Mouse (Mus musculus): Measurements from ENCODE around the gene Tbc1d9. TPM values are rescaled to one million over a fixed set of nuclear protein-coding genes. Genes with fewer than 3 reads are reported as not detected.

Tbc1d9 gene
- polyA plus RNA-seq, 1 experiment from 2014 or later: 16.3 TPM

GRCm38 (mm10) chr8:83160613-83161012 is 4.5 kb upstream of the Tbc1d9 start:
- Histone ChIP-seq H3K27me3 (peaks cover 5% of the 10 kb centered on the region; the same call in 1 of the 2 replicates), H3K9me3 (no peaks in the 10 kb centered on the region), H3K9ac (no peak overlapping the region), H3K36me3 (no peaks in the 10 kb centered on the region), H3K4me3 (no peak overlapping the region), H3K27ac (replicated peaks) (no peak overlapping the region), H3K4me1 (replicated peaks) (peaks cover 8% of the 10 kb centered on the region), H3K4me2 (no peak overlapping the region)
- 73% methylated on average over 2 of the region's 2 CpGs for WGBS
- no peak for ATAC-seq (ENCODE audit: low read depth)

GRCm38 (mm10) chr8:83165931-83166867 is 1.0 kb downstream of the Tbc1d9 start, which contains the start of gene Gm10645:
Gene Gm10645 (minus strand): TSS chr8:83166170.
- peak within 1 kb of the TSS; percentile 68 for H3K4me2 ChIP-seq

GRCm38 (mm10) chr8:83167932-83168331 is 2.8 kb downstream of the Tbc1d9 start:
- Histone ChIP-seq H3K4me2 (peak overlapping the region; percentile 68), H3K9ac (peak overlapping the region; percentile 88), H3K9me3 (no peaks in the 10 kb centered on the region), H3K36me3 (no peaks in the 10 kb centered on the region), H3K4me1 (replicated peaks) (peaks cover 37% of the 10 kb centered on the region), H3K27ac (replicated peaks) (no peak overlapping the region), H3K4me3 (peak overlapping the region; percentile 76), H3K27me3 (peaks cover 5% of the 10 kb centered on the region; the same call in 1 of the 2 replicates)
- WGBS: 45% methylated on average over 3 of the region's 3 CpGs
- ATAC-seq (ENCODE audit: low read depth): no peak

More at GRCm38 (mm10) chr8:83165931-83166867, 1.0 kb downstream of the Tbc1d9 start, which contains the start of gene Gm10645:
- H3K36me3 ChIP-seq: no peaks in the 10 kb centered on the region
- peaks cover 37% of the 10 kb centered on the region for H3K4me1 ChIP-seq (replicated peaks)
- WGBS: 2% methylated on average over 54 of the region's 54 CpGs
- no peaks in the 10 kb centered on the region for H3K9me3 ChIP-seq
- H3K27me3 ChIP-seq: peaks cover 5% of the 10 kb centered on the region; the same call in 1 of the 2 replicates
- peak within 1 kb of the TSS; percentile 76 for H3K4me3 ChIP-seq
- peak within 1 kb of the TSS; percentile 94 for H3K27ac ChIP-seq (replicated peaks)
- peak within 1 kb of the TSS; percentile 88 for H3K9ac ChIP-seq
- ATAC-seq (ENCODE audit: low read depth): peak; percentile 81

GRCm38 (mm10) chr8:83169127-83169526 is 4.0 kb downstream of the Tbc1d9 start:
- H3K9ac ChIP-seq: no peak overlapping the region
- 85% methylated on average over 3 of the region's 3 CpGs for WGBS
- H3K9me3 ChIP-seq: no peaks in the 10 kb centered on the region
- ATAC-seq (ENCODE audit: low read depth): no peak
- no peaks in the 10 kb centered on the region for H3K36me3 ChIP-seq
- peak overlapping the region; percentile 68 for H3K4me2 ChIP-seq
- H3K27me3 ChIP-seq: peaks cover under 1% of the 10 kb centered on the region; the same call in 1 of the 2 replicates
- H3K4me3 ChIP-seq: no peak overlapping the region
- peaks cover 37% of the 10 kb centered on the region for H3K4me1 ChIP-seq (replicated peaks)
- H3K27ac ChIP-seq (replicated peaks): no peak overlapping the region

GRCm38 (mm10) chr8:83169709-83170108 is 4.6 kb downstream of the Tbc1d9 start:
- no peak overlapping the region for H3K4me2 ChIP-seq
- H3K27me3 ChIP-seq: no peaks in the 10 kb centered on the region
- peaks cover 35% of the 10 kb centered on the region for H3K4me1 ChIP-seq (replicated peaks)
- H3K4me3 ChIP-seq: no peak overlapping the region
- H3K9me3 ChIP-seq: no peaks in the 10 kb centered on the region
- WGBS: 87% methylated on average over 2 of the region's 2 CpGs
- no peak for ATAC-seq (ENCODE audit: low read depth)
- no peak overlapping the region for H3K9ac ChIP-seq
- H3K36me3 ChIP-seq: no peaks in the 10 kb centered on the region
- no peak overlapping the region for H3K27ac ChIP-seq (replicated peaks)

- H3K27ac ChIP-seq (replicated peaks): 0 out of 2 replicates have a peak overlapping the region, but pooled peaks have one; percentile 38
- H3K4me1 ChIP-seq (replicated peaks): peaks cover 37% of the 10 kb centered on the region
- no peaks in the 10 kb centered on the region for H3K9me3 ChIP-seq
- no peak overlapping the region for H3K9ac ChIP-seq
- H3K4me3 ChIP-seq: no peak overlapping the region
- no peak for ATAC-seq (ENCODE audit: low read depth)
- no peaks in the 10 kb centered on the region for H3K27me3 ChIP-seq
- WGBS: 36% methylated on average over 6 of the region's 6 CpGs
- no peaks in the 10 kb centered on the region for H3K36me3 ChIP-seq
- H3K4me2 ChIP-seq: no peak overlapping the region
Observed at GRCm38 (mm10) chr8:83170894-83171293, 5.7 kb downstream of the Tbc1d9 start.

- no peak overlapping the region for H3K4me2 ChIP-seq
- no peak for ATAC-seq (ENCODE audit: low read depth)
- no peaks in the 10 kb centered on the region for H3K36me3 ChIP-seq
- no peaks in the 10 kb centered on the region for H3K27me3 ChIP-seq
- WGBS: 68% methylated on average over 10 of the region's 10 CpGs
- no peaks in the 10 kb centered on the region for H3K9me3 ChIP-seq
- H3K4me3 ChIP-seq: no peak overlapping the region
- H3K27ac ChIP-seq (replicated peaks): peak overlapping the region; percentile 55; the same call in 1 of the 2 replicates
- H3K9ac ChIP-seq: no peak overlapping the region
- peaks cover 42% of the 10 kb centered on the region for H3K4me1 ChIP-seq (replicated peaks)
Observed at GRCm38 (mm10) chr8:83175680-83176079, 10.5 kb downstream of the Tbc1d9 start.

GRCm38 (mm10) chr8:83176785-83177184 is 11.6 kb downstream of the Tbc1d9 start:
- H3K4me3 ChIP-seq: no peak overlapping the region
- H3K27me3 ChIP-seq: no peaks in the 10 kb centered on the region
- 17% methylated on average over 2 of the region's 2 CpGs for WGBS
- H3K36me3 ChIP-seq: no peaks in the 10 kb centered on the region
- no peak overlapping the region for H3K9ac ChIP-seq
- H3K4me2 ChIP-seq: no peak overlapping the region
- no peaks in the 10 kb centered on the region for H3K9me3 ChIP-seq
- ATAC-seq (ENCODE audit: low read depth): peak; percentile 73; the same call in 1 of the 2 replicates
- H3K4me1 ChIP-seq (replicated peaks): peaks cover 45% of the 10 kb centered on the region
- peak overlapping the region; percentile 75 for H3K27ac ChIP-seq (replicated peaks)

GRCm38 (mm10) chr8:83177317-83178195 is 12.4 kb downstream of the Tbc1d9 start:
- Histone ChIP-seq H3K27me3 (no peaks in the 10 kb centered on the region), H3K4me3 (no peak overlapping the region), H3K4me2 (peak overlapping the region; percentile 1; the same call in 1 of the 2 replicates), H3K4me1 (replicated peaks) (peaks cover 53% of the 10 kb centered on the region), H3K9ac (peak overlapping the region; percentile 55; the same call in 1 of the 2 replicates), H3K9me3 (no peaks in the 10 kb centered on the region), H3K27ac (replicated peaks) (peak overlapping the region; percentile 75), H3K36me3 (no peaks in the 10 kb centered on the region)
- peak; percentile 47; the same call in 1 of the 2 replicates for ATAC-seq (ENCODE audit: low read depth)
- WGBS: 17% methylated on average over 11 of the region's 11 CpGs

- Histone ChIP-seq H3K4me1 (replicated peaks) (peaks cover 60% of the 10 kb centered on the region), H3K27me3 (no peaks in the 10 kb centered on the region), H3K9ac (no peak overlapping the region), H3K36me3 (no peaks in the 10 kb centered on the region), H3K4me2 (no peak overlapping the region), H3K4me3 (no peak overlapping the region), H3K9me3 (no peaks in the 10 kb centered on the region), H3K27ac (replicated peaks) (peak overlapping the region; percentile 75; the same call in 1 of the 2 replicates)
- 12% methylated on average over 9 of the region's 9 CpGs for WGBS
- ATAC-seq (ENCODE audit: low read depth): no peak
Observed at GRCm38 (mm10) chr8:83178228-83178742, 13.1 kb downstream of the Tbc1d9 start.

- H3K4me1 ChIP-seq (replicated peaks): peaks cover 54% of the 10 kb centered on the region
- peak overlapping the region; percentile 15 for H3K27ac ChIP-seq (replicated peaks)
- WGBS: 72% methylated on average over 6 of the region's 6 CpGs
- no peak for ATAC-seq (ENCODE audit: low read depth)
- no peaks in the 10 kb centered on the region for H3K27me3 ChIP-seq
- no peak overlapping the region for H3K4me2 ChIP-seq
- H3K36me3 ChIP-seq: no peaks in the 10 kb centered on the region
- H3K4me3 ChIP-seq: no peak overlapping the region
- H3K9me3 ChIP-seq: no peaks in the 10 kb centered on the region
- no peak overlapping the region for H3K9ac ChIP-seq
Observed at GRCm38 (mm10) chr8:83181851-83182482, 16.8 kb downstream of the Tbc1d9 start.

Data from neural tube, embryonic 13.5 days (tissue).